In genomic region chr5:127243611-127244010, GRCm38 (mm10) we compare ENCODE assay signal across 10 mouse cellular contexts. TPM values are rescaled to one million over a fixed set of nuclear protein-coding genes. Genes with fewer than 3 reads are reported as not detected.
A peak's percentile ranks its signal among the peaks of the same experiment; 100 is the strongest.
DNase-seq lines count a peak whose midpoint lies in the region; ATAC-seq and TF ChIP-seq lines count a peak whose summit lies in the region.
"Had no signal": no experiment of that assay in that cellular context is flagged by ENCODE, and none has a peak within 500 bp of the region (broad histone marks: within the 10 kb centered on the region; RNA-seq: fewer than 3 reads in every experiment).

No protein-coding gene starts in this region.

- no peak overlapping the region for H3K27ac ChIP-seq in heart, embryonic 13.5 days (replicated peaks)
- H3K27ac ChIP-seq in embryonic fibroblast, embryonic 13.5 days (ENCODE audit: insufficient read depth, low read length): no peak overlapping the region
- H3K27ac ChIP-seq in limb, embryonic 15.5 days: no peak overlapping the region

- DNase-seq in heart, adult 18-20 months: no peak
- peak; percentile 55 for DNase-seq in brain, embryonic 14.5 days (ENCODE audit: low read depth)
- no peak for DNase-seq in gastrocnemius, adult 18-20 months (ENCODE audit: low spot score)
- DNase-seq in gastrocnemius, adult 8-10 months (ENCODE audit: low spot score in 2 of 2): no peak

- peaks cover 69% of the 10 kb centered on the region for H3K27me3 ChIP-seq in heart, embryonic 13.5 days (replicated peaks)
- H3K27me3 ChIP-seq in limb, embryonic 15.5 days: peaks cover 41% of the 10 kb centered on the region
- H3K27me3 ChIP-seq: CH12.LX had no signal

- no peaks in the 10 kb centered on the region for H3K36me3 ChIP-seq in heart, embryonic 13.5 days
- no peaks in the 10 kb centered on the region for H3K36me3 ChIP-seq in limb, embryonic 15.5 days

- H3K4me1 ChIP-seq in heart, embryonic 13.5 days: peaks cover 26% of the 10 kb centered on the region
- no peaks in the 10 kb centered on the region for H3K4me1 ChIP-seq in embryonic fibroblast, embryonic 13.5 days (ENCODE audit: control insufficient read depth, insufficient read depth, low read length)
- H3K4me1 ChIP-seq in limb, embryonic 15.5 days: peaks cover 36% of the 10 kb centered on the region

- peak overlapping the region; percentile 80 for H3K9ac ChIP-seq in heart, embryonic 13.5 days
- 0 out of 2 replicates have a peak overlapping the region, but pooled peaks have one; percentile 37 for H3K9ac ChIP-seq in limb, embryonic 15.5 days

- H3K4me3 ChIP-seq in heart, embryonic 13.5 days: peak overlapping the region; percentile 72
- H3K4me3 ChIP-seq in embryonic fibroblast, embryonic 13.5 days (ENCODE audit: insufficient read depth, low read length): peak overlapping the region; percentile 0; the same call in 1 of the 2 replicates
- H3K4me3 ChIP-seq in limb, embryonic 15.5 days: peak overlapping the region; percentile 75

- WGBS in heart, embryonic 13.5 days: 11% methylated on average over 13 of the region's 13 CpGs
- WGBS in limb, embryonic 15.5 days: 6% methylated on average over 13 of the region's 13 CpGs

- TF ChIP-seq POLR2A in brain, embryonic 14.5 days (IDR thresholded peaks at IDR 0.05; ENCODE audit: borderline replicate concordance, extremely low read depth, insufficient read depth, insufficient read length, poor library complexity, severe bottlenecking): no peak
- no peak for TF ChIP-seq POLR2A in embryonic fibroblast, embryonic 13.5 days (IDR thresholded peaks at IDR 0.05; ENCODE audit: low read depth, low read length)

- no peak for TF ChIP-seq CTCF in brain, embryonic 14.5 days (IDR thresholded peaks at IDR 0.05; ENCODE audit: borderline replicate concordance, extremely low read depth, insufficient read depth, insufficient read length)
- TF ChIP-seq CTCF in embryonic fibroblast, embryonic 13.5 days (IDR thresholded peaks at IDR 0.05; ENCODE audit: borderline replicate concordance, insufficient read depth, low read length): no peak

- peak overlapping the region; percentile 84 for H3K4me2 ChIP-seq in heart, embryonic 13.5 days
- H3K4me2 ChIP-seq in limb, embryonic 15.5 days: peak overlapping the region; percentile 89

- ATAC-seq in heart, embryonic 13.5 days (ENCODE audit: extremely low read depth, insufficient number of reproducible peaks, low FRiP score, low TSS enrichment): no peak
- ATAC-seq in limb, embryonic 15.5 days (ENCODE audit: insufficient number of reproducible peaks, low FRiP score, low TSS enrichment, low read depth): no peak
- no peak for ATAC-seq in inflammation-experienced regulatory T-cells, adult 6 months

- 0 out of 2 replicates have a peak, but pooled peaks cover 7% of the 10 kb centered on the region for H3K9me3 ChIP-seq in heart, embryonic 13.5 days
- no peaks in the 10 kb centered on the region; the same call in 1 of the 2 replicates for H3K9me3 ChIP-seq in limb, embryonic 15.5 days

RNA-seq across cellular contexts. Expression of gene Tmem132c, which starts 2.0 kb away (rescaled TPM):
- polyA plus RNA-seq in heart, embryonic 13.5 days (2015; fragmentation: Nextera tagmentation; extraction: Ambion mirVana): 2.5 and 2.9 TPM in 2 replicates
- total RNA-seq in heart, adult 18-20 months (2021): under 1 TPM; 0.05 to 0.21 TPM
- polyA plus RNA-seq in brain, embryonic 14.5 days (2012; rRNA removed): 9.5 and 17.2 TPM in 2 replicates
- 0.35 TPM in 2 replicates for polyA plus RNA-seq in embryonic fibroblast, embryonic 13.5 days (2011; ENCODE audit: insufficient read length, low read depth, missing spikeins)
- polyA plus RNA-seq in limb, embryonic 15.5 days (2015; fragmentation: Nextera tagmentation; extraction: Ambion mirVana): 23.4 and 31.7 TPM in 2 replicates
- under 1 TPM in 1 of 3 experiments, not detected in 2; 0.26 TPM for polyA plus RNA-seq in inflammation-experienced regulatory T-cells, adult 6 months (2017; shearing (Covaris generic))
- total RNA-seq in gastrocnemius, adult 18-20 months (2021): under 1 TPM; 0.28 to 0.41 TPM
- under 1 TPM in 3 of 4 experiments, not detected in 1; 0.10 to 0.22 (median 0.21) TPM for total RNA-seq in gastrocnemius, adult 8-10 months (2022)
- total RNA-seq: CH12.LX; common myeloid progenitor, adult 5-6 weeks had no signal

Comparison
In these comparisons a context has a peak if more than half of its experiments do, and no peak if none do; other contexts are left out.
1. H3K4me3 ChIP-seq: peak in every context shown above with its lines; median percentile 75 in limb, embryonic 15.5 days; 72 in heart, embryonic 13.5 days; 0 in embryonic fibroblast, embryonic 13.5 days.